Mouse (Mus musculus) MEL (cell line): ENCODE results near the gene Pla2g7.

ENCODE experiments used
- CTCF ChIP-seq, 3 experiments: IDR thresholded peaks in 2 of 3; conservative IDR thresholded peaks in 1 of 3; 2 replicates each; pipeline ENCODE4 v1.5.1; 2011 to 2012; ENCODE audit warnings: low read length in 3 of 3, low read depth in 2 of 3, mild to moderate bottlenecking in 2 of 3, improper control_type of control experiment in 1 of 3, inconsistent platforms in 1 of 3, mixed read lengths in 1 of 3, moderate library complexity in 1 of 3; ENCODE audit not compliant: control insufficient read depth in 1 of 3, insufficient read depth in 1 of 3, poor library complexity in 1 of 3, severe bottlenecking in 1 of 3
- E2F4 ChIP-seq: IDR thresholded peaks from 2 replicates; pipeline ENCODE4 v1.6.1; 2011; ENCODE audit warnings: low read depth, low read length, improper control_type of control experiment, borderline replicate concordance
- EP300 ChIP-seq, 2 experiments: IDR thresholded peaks; 2 replicates each; pipeline ENCODE4 v1.6.1; 2011; ENCODE audit warnings: improper control_type of control experiment in 2 of 2, low read length in 2 of 2, low read depth in 1 of 2, mild to moderate bottlenecking in 1 of 2
- GATA1 ChIP-seq: IDR thresholded peaks from 2 replicates; pipeline ENCODE4 v1.6.1; 2011; ENCODE audit warnings: low read depth, low read length, improper control_type of control experiment
- MAFK ChIP-seq: IDR thresholded peaks from 2 replicates; pipeline ENCODE4 v1.6.1; 2011; ENCODE audit warnings: low read depth, mild to moderate bottlenecking, low read length, improper control_type of control experiment, borderline replicate concordance
- MAX ChIP-seq: IDR thresholded peaks from 2 replicates; pipeline ENCODE4 v1.6.1; 2011; ENCODE audit warnings: low read length, improper control_type of control experiment
- NELFE ChIP-seq: IDR thresholded peaks from 2 replicates; pipeline ENCODE4 v1.6.1; 2011; ENCODE audit warnings: low read depth, low read length, improper control_type of control experiment
- POLR2A ChIP-seq, 2 experiments: IDR thresholded peaks; 2 replicates each; pipeline ENCODE4 v1.6.1; 2011 to 2012; ENCODE audit warnings: low read length in 2 of 2, mild to moderate bottlenecking in 2 of 2, control low read depth in 1 of 2, improper control_type of control experiment in 1 of 2, low read depth in 1 of 2, moderate library complexity in 1 of 2; ENCODE audit not compliant: control insufficient read depth in 1 of 2, insufficient read depth in 1 of 2, poor library complexity in 1 of 2
- RAD21 ChIP-seq: IDR thresholded peaks from 2 replicates; pipeline ENCODE4 v1.6.1; 2011; ENCODE audit warnings: mild to moderate bottlenecking, low read depth, low read length, improper control_type of control experiment
- SIN3A ChIP-seq: IDR thresholded peaks from 2 replicates; pipeline ENCODE4 v1.6.1; 2012; ENCODE audit warnings: low read length, improper control_type of control experiment, inconsistent platforms
- TBP ChIP-seq: IDR thresholded peaks from 2 replicates; pipeline ENCODE4 v1.8.0; 2011; ENCODE audit warnings: low read depth, low read length, improper control_type of control experiment
- ZC3H11A ChIP-seq: IDR thresholded peaks from 2 replicates; pipeline ENCODE4 v1.6.1; 2012; ENCODE audit warnings: low read depth, mild to moderate bottlenecking, inconsistent platforms, low read length, improper control_type of control experiment

GRCm38 (mm10) chr17:43551122-43551630 is 16.7 kb upstream of the Pla2g7 start:
- TF ChIP-seq CTCF (IDR thresholded peaks at IDR 0.05 in 2 of 3, conservative IDR thresholded peaks at IDR 0.05 in 1 of 3; ENCODE audit: control insufficient read depth in 1 of 3, insufficient read depth in 1 of 3, low read depth in 2 of 3, low read length in 3 of 3, poor library complexity in 1 of 3, severe bottlenecking in 1 of 3), result no peak
- no peak for TF ChIP-seq NELFE
- TF ChIP-seq POLR2A (IDR thresholded peaks at IDR 0.05; ENCODE audit: control insufficient read depth in 1 of 2, insufficient read depth in 1 of 2, low read depth in 1 of 2, low read length in 2 of 2, poor library complexity in 1 of 2), result no peak
- TF ChIP-seq EP300 (IDR thresholded peaks at IDR 0.05; ENCODE audit: low read depth in 1 of 2, low read length in 2 of 2), result no peak
- no peak for TF ChIP-seq E2F4
- TF ChIP-seq MAX, result no peak
- TF ChIP-seq SIN3A, result no peak
- no peak for TF ChIP-seq RAD21
- TF ChIP-seq MAFK, result no peak
- TF ChIP-seq ZC3H11A, result no peak
- TF ChIP-seq GATA1, result no peak
- no peak for TF ChIP-seq TBP
